Mouse (Mus musculus) kidney, adult 2 months (tissue): ENCODE results near the gene Mfsd4b2. TPM values are rescaled to one million over a fixed set of nuclear protein-coding genes. Genes with fewer than 3 reads are reported as not detected.

Source experiments
- DNase-seq: peaks from one replicate; pipeline ENCODE4 v3.0.0; 2021
- H3K27ac ChIP-seq: fragments of 200-500 bp; 2 replicates; pipeline ENCODE4 v1.5.1; 2012; ENCODE audit warnings: low read depth, low read length, control low read depth, inconsistent platforms; ENCODE audit not compliant: insufficient read depth
- H3K27me3 ChIP-seq: fragments of 200-500 bp; replicated peaks from 2 replicates; pipeline ENCODE4 v1.6.1; 2012; ENCODE audit warnings: mild to moderate bottlenecking, moderate library complexity, low read length, inconsistent platforms; ENCODE audit not compliant: control insufficient read depth, insufficient read depth
- H3K36me3 ChIP-seq: fragments of 200-500 bp; 2 replicates; pipeline ENCODE4 v1.6.1; 2012; ENCODE audit warnings: mild to moderate bottlenecking, moderate library complexity, low read length, inconsistent platforms; ENCODE audit not compliant: control insufficient read depth, insufficient read depth
- H3K4me1 ChIP-seq: fragments of 200-500 bp; 2 replicates; pipeline ENCODE4 v1.6.1; 2011; ENCODE audit warnings: low read length; ENCODE audit not compliant: control insufficient read depth, insufficient read depth
- H3K4me3 ChIP-seq: fragments of 200-500 bp; 2 replicates; pipeline ENCODE4 v1.5.1; 2011; ENCODE audit warnings: mild to moderate bottlenecking, low read depth, low read length, control low read depth; ENCODE audit not compliant: insufficient read depth
- CTCF ChIP-seq: fragments of 200-500 bp; conservative IDR thresholded peaks from 2 replicates; pipeline ENCODE4 v1.5.1; 2011; ENCODE audit warnings: low read depth, mild to moderate bottlenecking, control low read depth, low read length, moderate library complexity, mixed read lengths; ENCODE audit not compliant: insufficient read depth, insufficient read length
- POLR2A ChIP-seq: fragments of 200-500 bp; IDR thresholded peaks from one replicate; pipeline ENCODE4 v1.6.1; 2011; ENCODE audit warnings: low read depth, low read length, control low read depth
- WGBS: fragments of 180-500 bp; shearing (Covaris S2); methylation state at CpG from one replicate; pipeline ENCODE4 v1.1.7; 2018; 5-methylcytosine and 5-hydroxymethylcytosine counted together
- polyA plus RNA-seq: library from polyadenylated mRNA; depleted of rRNA; stranded (reverse); fragments of >200 nt; gene quantifications from 2 replicates; pipeline ENCODE4 v1.2.3, GENCODE M21; 2012

Gene Mfsd4b2
- polyA plus RNA-seq, 1 experiment: 0.38 TPM

GRCm38 (mm10) chr10:39912616-39913015 is 14.1 kb downstream of the Mfsd4b2 start:
- Histone ChIP-seq H3K27ac (no peak overlapping the region), H3K4me3 (no peak overlapping the region), H3K27me3 (no peaks in the 10 kb centered on the region), H3K36me3 (no peaks in the 10 kb centered on the region), H3K4me1 (peaks cover 4% of the 10 kb centered on the region; the same call in 1 of the 2 replicates)
- no peak for TF ChIP-seq CTCF
- TF ChIP-seq POLR2A: no peak
- DNase-seq: no peak

DNA sequence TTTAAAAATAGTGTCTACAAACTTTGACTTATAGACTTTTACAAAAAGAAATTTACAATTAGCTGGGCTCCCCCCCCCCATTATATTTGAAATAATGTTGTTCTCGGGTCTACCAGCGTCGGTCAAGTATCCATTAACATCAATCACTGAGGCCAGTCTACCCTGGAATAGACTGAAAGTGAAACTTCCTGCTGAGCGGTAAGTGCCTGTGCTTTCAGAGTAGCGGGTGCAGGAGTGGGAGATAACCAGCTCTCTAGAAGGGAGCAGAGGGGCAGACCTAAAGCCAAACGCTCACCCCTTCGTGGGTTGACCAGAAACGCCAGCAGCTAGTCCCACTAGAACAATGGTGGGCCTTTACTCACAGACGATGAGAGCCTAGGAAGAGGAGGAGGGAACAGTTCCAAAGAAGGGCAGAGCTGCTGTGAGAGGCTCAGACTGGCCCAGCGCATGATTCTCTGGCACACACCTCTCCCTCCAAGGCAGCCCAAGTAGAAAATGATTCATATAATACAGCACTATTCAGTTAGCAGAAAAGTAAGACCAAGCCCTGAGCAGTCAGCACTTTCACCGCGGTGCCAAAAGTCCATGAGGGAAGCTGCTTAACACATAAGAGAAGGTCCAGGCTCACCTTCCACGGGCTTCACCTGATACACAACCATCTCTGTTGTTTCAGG is 17.8 kb downstream of the Mfsd4b2 start:
- no peak for TF ChIP-seq CTCF
- no peak for TF ChIP-seq POLR2A
- no peaks in the 10 kb centered on the region for H3K27me3 ChIP-seq
- H3K36me3 ChIP-seq: no peaks in the 10 kb centered on the region
- peak overlapping the region; percentile 10; the same call in 1 of the 2 replicates for H3K27ac ChIP-seq
- peak; percentile 56 for DNase-seq
- peaks cover 16% of the 10 kb centered on the region; the same call in 1 of the 2 replicates for H3K4me1 ChIP-seq
- no peak overlapping the region for H3K4me3 ChIP-seq
- 60% methylated on average over 13 of the region's 13 CpGs for WGBS

- DNase-seq: peak; percentile 90
- Histone ChIP-seq H3K36me3 (no peaks in the 10 kb centered on the region), H3K4me3 (no peak overlapping the region), H3K27me3 (no peaks in the 10 kb centered on the region), H3K27ac (peak overlapping the region; percentile 72), H3K4me1 (peaks cover 17% of the 10 kb centered on the region; the same call in 1 of the 2 replicates)
- WGBS: 34% methylated on average over 10 of the region's 10 CpGs
- no peak for TF ChIP-seq CTCF
- TF ChIP-seq POLR2A: no peak
Observed at GRCm38 (mm10) chr10:39906799-39907658, 19.7 kb downstream of the Mfsd4b2 start.

DNA sequence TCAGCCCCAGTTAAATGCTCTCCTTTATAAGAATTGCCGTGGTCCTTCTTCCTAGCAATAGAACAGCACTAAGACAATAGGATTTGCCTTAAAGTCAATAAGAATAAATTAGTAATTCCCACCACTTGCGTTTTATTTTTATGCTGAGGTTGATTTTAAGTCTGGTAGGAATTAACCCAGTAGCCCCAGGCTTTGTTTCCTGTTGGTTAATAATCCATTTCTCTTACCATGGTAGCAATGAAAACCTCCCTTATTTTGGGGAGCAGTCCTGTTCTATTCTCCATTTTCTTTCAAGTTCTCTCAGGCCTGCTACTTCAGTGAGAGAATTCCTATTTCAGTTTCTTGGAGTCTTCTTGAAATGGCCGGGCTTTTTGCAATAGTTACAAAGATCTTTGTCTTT is 22.5 kb downstream of the Mfsd4b2 start:
- DNase-seq: peak; percentile 51
- TF ChIP-seq CTCF: no peak
- H3K27ac ChIP-seq: peak overlapping the region; percentile 77; the same call in 1 of the 2 replicates
- H3K27me3 ChIP-seq: no peaks in the 10 kb centered on the region
- no peak overlapping the region for H3K4me3 ChIP-seq
- no peaks in the 10 kb centered on the region for H3K36me3 ChIP-seq
- H3K4me1 ChIP-seq: peaks cover 20% of the 10 kb centered on the region; the same call in 1 of the 2 replicates
- WGBS: 55% methylated on average over 3 of the region's 3 CpGs

DNA sequence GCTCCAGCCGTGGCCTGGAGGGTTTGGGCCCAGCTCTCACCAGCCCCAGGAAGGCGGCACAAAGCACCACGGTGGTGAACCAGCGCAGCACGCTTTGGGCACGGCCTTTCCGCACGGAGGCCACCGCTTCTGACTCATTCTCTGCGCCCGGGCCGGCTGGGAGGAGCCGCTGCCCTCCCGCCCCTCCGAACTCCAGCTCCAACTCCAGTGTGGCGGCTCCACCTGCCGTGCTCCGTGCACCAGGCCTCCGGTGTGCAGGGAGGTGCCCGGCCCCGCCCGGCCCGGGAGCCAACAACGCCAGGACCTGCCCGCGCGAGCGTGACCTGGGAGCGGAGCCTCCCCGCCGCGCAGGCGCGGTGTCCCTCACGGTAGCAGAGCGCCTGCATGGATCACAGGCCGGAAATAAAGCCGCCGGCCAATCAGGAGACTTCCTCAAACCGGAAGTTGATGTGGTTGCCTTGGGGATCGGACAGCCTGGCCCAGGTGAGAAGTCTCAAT is 27.8 kb downstream of the Mfsd4b2 start, which contains the start of gene Mfsd4b4:
TSS of gene Mfsd4b4 (minus strand) at position 365 of the 498 bp plus-strand sequence.
- under 1% methylated on average over 41 of the region's 41 CpGs for WGBS
- Histone ChIP-seq H3K27me3 (no peaks in the 10 kb centered on the region), H3K4me1 (peaks cover 4% of the 10 kb centered on the region; the same call in 1 of the 2 replicates), H3K27ac (peak within 1 kb of the TSS; percentile 90), H3K36me3 (no peaks in the 10 kb centered on the region), H3K4me3 (peak within 1 kb of the TSS; percentile 76)
- DNase-seq: peak; percentile 96
- TF ChIP-seq POLR2A (no peak), CTCF (0 out of 2 replicates have a peak, but pooled peaks have one; percentile 8)

DNA sequence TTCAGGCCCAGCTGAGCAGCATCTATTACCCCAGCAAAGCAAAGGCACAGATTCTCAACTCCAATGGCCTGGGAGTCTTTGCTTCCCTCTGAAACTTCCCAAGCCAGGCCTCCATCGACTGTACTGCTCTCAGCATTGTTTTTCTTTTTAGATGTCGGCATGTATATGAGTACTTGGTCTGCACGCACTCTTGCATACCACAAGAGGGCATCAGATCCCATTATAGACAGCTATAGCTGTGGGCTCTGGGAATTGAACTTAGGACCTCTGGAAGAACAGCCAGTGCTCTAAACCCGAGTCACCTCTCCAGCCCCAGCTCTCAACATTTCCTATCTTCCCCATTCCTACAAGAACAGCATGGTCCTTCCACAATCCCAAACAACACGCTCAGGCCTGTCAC is 30.2 kb downstream of the Mfsd4b2 start:
- Histone ChIP-seq H3K36me3 (no peaks in the 10 kb centered on the region), H3K4me1 (peaks cover 2% of the 10 kb centered on the region; the same call in 1 of the 2 replicates), H3K27me3 (no peaks in the 10 kb centered on the region), H3K4me3 (no peak overlapping the region), H3K27ac (no peak overlapping the region)
- 76% methylated on average over 5 of the region's 5 CpGs for WGBS
- DNase-seq: peak; percentile 46
- TF ChIP-seq CTCF (0 out of 2 replicates have a peak, but pooled peaks have one; percentile 29), POLR2A (no peak)
